ENCODE assay signal across 7 mouse cellular contexts in the genomic region with DNA sequence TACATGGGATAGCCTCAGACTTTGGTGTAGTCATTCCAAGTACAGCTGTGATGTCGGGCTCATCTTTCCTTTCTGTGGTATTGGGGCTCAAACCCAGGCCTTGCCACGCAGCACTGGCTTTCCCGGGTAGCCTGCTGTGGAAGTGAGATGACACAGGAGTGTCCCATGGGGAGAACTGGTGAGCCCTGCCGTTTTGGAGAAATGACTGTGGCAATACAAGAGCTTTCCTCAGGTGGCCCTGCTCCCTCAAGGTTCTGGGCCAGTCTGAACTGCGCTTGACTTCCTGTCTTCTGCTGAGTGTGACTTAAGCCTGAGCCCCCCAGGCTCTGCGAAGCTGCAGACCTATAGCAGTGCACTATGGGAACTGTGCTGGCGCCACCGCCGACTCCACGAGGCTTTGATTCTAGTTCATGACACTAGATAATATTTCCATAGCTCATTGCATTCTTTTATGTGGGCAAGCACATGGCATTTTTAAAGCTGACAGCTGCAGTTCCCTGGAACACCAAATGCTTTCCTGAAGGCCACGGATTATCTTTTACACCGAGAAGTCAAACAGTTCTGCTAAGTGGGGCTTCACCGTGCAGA. TPM values are rescaled to one million over a fixed set of nuclear protein-coding genes. Genes with fewer than 3 reads are reported as not detected.
DNase-seq lines count a peak whose midpoint lies in the region; ATAC-seq lines count a peak whose summit lies in the region.

No protein-coding gene starts in this region.

- H3K4me3 ChIP-seq in kidney, embryonic 16.5 days (ENCODE audit: low read length): no peak overlapping the region
- no peak overlapping the region for H3K4me3 ChIP-seq in forebrain, embryonic 13.5 days
- H3K4me3 ChIP-seq in limb, embryonic 10.5 days: no peak overlapping the region
- no peak overlapping the region for H3K4me3 ChIP-seq in stomach, embryonic 16.5 days (replicated peaks; ENCODE audit: low read length)

- peaks cover 10% of the 10 kb centered on the region; the same call in 1 of the 2 replicates for H3K36me3 ChIP-seq in kidney, embryonic 16.5 days (ENCODE audit: insufficient read depth, low read length)
- peaks cover 18% of the 10 kb centered on the region for H3K36me3 ChIP-seq in forebrain, embryonic 13.5 days (ENCODE audit: poor library complexity, severe bottlenecking)
- peaks cover 26% of the 10 kb centered on the region for H3K36me3 ChIP-seq in limb, embryonic 10.5 days
- no peaks in the 10 kb centered on the region for H3K36me3 ChIP-seq in stomach, embryonic 16.5 days (ENCODE audit: control insufficient read depth, insufficient read depth, low read length)

- no peak for DNase-seq in kidney, postnatal 25 days
- DNase-seq in limb, embryonic 10.5 days (ENCODE audit: low spot score): no peak
- no peak for DNase-seq in B cell, adult 2 months

- H3K9me3 ChIP-seq in kidney, embryonic 16.5 days (ENCODE audit: low read length): no peaks in the 10 kb centered on the region
- no peaks in the 10 kb centered on the region for H3K9me3 ChIP-seq in forebrain, embryonic 13.5 days (replicated peaks)
- H3K9me3 ChIP-seq in limb, embryonic 10.5 days (replicated peaks): no peaks in the 10 kb centered on the region
- H3K9me3 ChIP-seq in stomach, embryonic 16.5 days (replicated peaks; ENCODE audit: control insufficient read depth, low read length): no peaks in the 10 kb centered on the region

- H3K27ac ChIP-seq in kidney, embryonic 16.5 days (ENCODE audit: low read length): peak overlapping the region; percentile 75
- peak overlapping the region; percentile 68 for H3K27ac ChIP-seq in forebrain, embryonic 13.5 days
- 0 out of 2 replicates have a peak overlapping the region, but pooled peaks have one; percentile 37 for H3K27ac ChIP-seq in limb, embryonic 10.5 days
- peak overlapping the region; percentile 91 for H3K27ac ChIP-seq in stomach, embryonic 16.5 days (ENCODE audit: low read length)

- peak overlapping the region; percentile 32; the same call in 1 of the 2 replicates for H3K9ac ChIP-seq in kidney, embryonic 16.5 days (replicated peaks; ENCODE audit: low read length)
- H3K9ac ChIP-seq in forebrain, embryonic 13.5 days: peak overlapping the region; percentile 30; the same call in 1 of the 2 replicates
- H3K9ac ChIP-seq in stomach, embryonic 16.5 days (ENCODE audit: low read length): peak overlapping the region; percentile 54; the same call in 1 of the 2 replicates

- WGBS in kidney, embryonic 16.5 days: 37% methylated on average over 13 of the region's 13 CpGs
- 76% methylated on average over 13 of the region's 13 CpGs for WGBS in forebrain, embryonic 13.5 days
- WGBS in limb, embryonic 10.5 days: 85% methylated on average over 13 of the region's 13 CpGs
- 42% methylated on average over 13 of the region's 13 CpGs for WGBS in stomach, embryonic 16.5 days

- no peak overlapping the region for H3K4me2 ChIP-seq in kidney, embryonic 16.5 days (replicated peaks; ENCODE audit: low read depth, low read length)
- H3K4me2 ChIP-seq in forebrain, embryonic 13.5 days: no peak overlapping the region
- H3K4me2 ChIP-seq in stomach, embryonic 16.5 days (ENCODE audit: low read depth, low read length): peak overlapping the region; percentile 4; the same call in 1 of the 2 replicates

- H3K4me1 ChIP-seq in kidney, embryonic 16.5 days (ENCODE audit: insufficient read depth, low read length): peaks cover 50% of the 10 kb centered on the region
- H3K4me1 ChIP-seq in forebrain, embryonic 13.5 days: peaks cover 59% of the 10 kb centered on the region
- peaks cover 56% of the 10 kb centered on the region for H3K4me1 ChIP-seq in limb, embryonic 10.5 days
- peaks cover 41% of the 10 kb centered on the region for H3K4me1 ChIP-seq in stomach, embryonic 16.5 days (ENCODE audit: control insufficient read depth, insufficient read depth, low read length)

- no peak for ATAC-seq in kidney, embryonic 16.5 days (ENCODE audit: low FRiP score, low TSS enrichment)
- no peak for ATAC-seq in forebrain, embryonic 13.5 days
- no peak for ATAC-seq in stomach, embryonic 16.5 days (ENCODE audit: insufficient read depth, low FRiP score)
- ATAC-seq in monocyte, adult 5-6 weeks (replicated peaks; ENCODE audit: insufficient number of reproducible peaks, low FRiP score, low TSS enrichment, poor library complexity, severe bottlenecking): no peak

- no peaks in the 10 kb centered on the region for H3K27me3 ChIP-seq in kidney, embryonic 16.5 days (ENCODE audit: insufficient read depth, low read length)
- no peaks in the 10 kb centered on the region for H3K27me3 ChIP-seq in forebrain, embryonic 13.5 days
- no peaks in the 10 kb centered on the region for H3K27me3 ChIP-seq in limb, embryonic 10.5 days (ENCODE audit: low read depth, poor library complexity, severe bottlenecking)
- no peaks in the 10 kb centered on the region for H3K27me3 ChIP-seq in stomach, embryonic 16.5 days (ENCODE audit: control insufficient read depth, insufficient read depth, low read length)

RNA-seq across cellular contexts. Expression of a gene that starts 12.4 kb away (rescaled TPM):
- polyA plus RNA-seq in kidney, embryonic 16.5 days (2015; fragmentation: Nextera tagmentation; extraction: Ambion mirVana): 91.5 and 92.9 TPM in 2 replicates
- 60.3 and 62.1 TPM in 2 replicates for polyA plus RNA-seq in forebrain, embryonic 13.5 days (2015; fragmentation: Nextera tagmentation; extraction: Ambion mirVana)
- 40.1 and 47.8 TPM in 2 replicates for polyA plus RNA-seq in limb, embryonic 10.5 days (2016; fragmentation: Nextera tagmentation; extraction: Ambion mirVana)
- polyA plus RNA-seq in stomach, embryonic 16.5 days (2015; fragmentation: Nextera tagmentation; extraction: Ambion mirVana): 61.7 and 62.5 TPM in 2 replicates
- total RNA-seq in monocyte, adult 5-6 weeks (2017): 65.4 to 73.2 TPM (median 72.7 TPM) in 3 replicates

Comparison
In these comparisons a context has a peak if more than half of its experiments do, and no peak if none do; other contexts are left out.
1. H3K27ac ChIP-seq: peak in every context shown above with its lines; median percentile 91 in stomach, embryonic 16.5 days; 75 in kidney, embryonic 16.5 days; 68 in forebrain, embryonic 13.5 days; 37 in limb, embryonic 10.5 days.